Mouse (Mus musculus) lung, postnatal 0 days (tissue): ENCODE measurements around the gene Wasl. TPM values are rescaled to one million over a fixed set of nuclear protein-coding genes. Genes with fewer than 3 reads are reported as not detected.

Experiments used
- ATAC-seq: fragments of 200-750 bp; cut with Nextera tagmentation; 2 replicates; pipeline ENCODE4 v1.8.0; 2017; ENCODE audit warnings: moderate library complexity
- DNase-seq: peaks from one replicate; pipeline ENCODE4 v3.0.0-alpha.2; 2016; ENCODE audit warnings: low spot score
- H3K27ac ChIP-seq: fragments of 300-500 bp; sonication (generic); 2 replicates; pipeline ENCODE4 v1.5.1; 2014; ENCODE audit warnings: antibody characterized with exemption, mild to moderate bottlenecking, low read length, mixed read lengths
- H3K27me3 ChIP-seq: fragments of 300-500 bp; sonication (generic); replicated peaks from 2 replicates; pipeline ENCODE4 v1.6.1; 2014; ENCODE audit warnings: low read length, mixed read lengths; ENCODE audit not compliant: insufficient read depth
- H3K36me3 ChIP-seq: fragments of 300-500 bp; sonication (generic); 2 replicates; pipeline ENCODE4 v1.6.1; 2014; ENCODE audit warnings: low read length, mixed read lengths; ENCODE audit not compliant: insufficient read depth
- H3K4me1 ChIP-seq: fragments of 300-500 bp; sonication (generic); 2 replicates; pipeline ENCODE4 v1.6.1; 2014; ENCODE audit warnings: antibody characterized with exemption, low read depth, low read length, mixed read lengths; ENCODE audit not compliant: insufficient read depth
- H3K4me2 ChIP-seq: fragments of 300-500 bp; sonication (generic); replicated peaks from 2 replicates; pipeline ENCODE4 v1.6.1; 2014; ENCODE audit warnings: low read depth, mild to moderate bottlenecking, low read length, moderate library complexity, mixed read lengths
- H3K4me3 ChIP-seq: fragments of 300-500 bp; sonication (generic); 2 replicates; pipeline ENCODE4 v1.5.1; 2014; ENCODE audit warnings: low read depth, low read length
- H3K9ac ChIP-seq: fragments of 300-500 bp; sonication (generic); replicated peaks from 2 replicates; pipeline ENCODE4 v1.6.1; 2014; ENCODE audit warnings: low read depth, mild to moderate bottlenecking
- H3K9me3 ChIP-seq: fragments of 300-500 bp; sonication (generic); 2 replicates; pipeline ENCODE4 v1.6.1; 2016; ENCODE audit warnings: low read length, mixed read lengths
- CTCF ChIP-seq: IDR thresholded peaks from 2 replicates; pipeline ENCODE4 v1.5.1; 2016; ENCODE audit warnings: antibody characterized with exemption, mild to moderate bottlenecking
- EP300 ChIP-seq: IDR thresholded peaks from 2 replicates; pipeline ENCODE4 v1.6.1; 2016; ENCODE audit warnings: antibody characterized with exemption, mild to moderate bottlenecking, control low read depth
- WGBS: fragments of 180-500 bp; shearing (Covaris S2); extraction: QIAGEN DNeasy Blood & Tissue Kit; methylation state at CpG from one replicate; pipeline ENCODE4 v1.1.7; 2014; 5-methylcytosine and 5-hydroxymethylcytosine counted together
- polyA plus RNA-seq: library from polyadenylated mRNA; unstranded; fragments of >200 nt; fragmentation: Nextera tagmentation; extraction: Ambion mirVana; gene quantifications from 2 replicates; pipeline ENCODE4 v1.2.1, GENCODE M21; 2015

Wasl gene
- polyA plus RNA-seq, 1 experiment from 2014 or later, result 88.3 TPM

GRCm38 (mm10) chr6:24609531-24609930 is 55.3 kb downstream of the Wasl start:
- ATAC-seq (no peak), DNase-seq (no peak)
- H3K4me1 ChIP-seq, result no peaks in the 10 kb centered on the region
- H3K36me3 ChIP-seq, result no peaks in the 10 kb centered on the region; the same call in 1 of the 2 replicates
- H3K9me3 ChIP-seq, result no peaks in the 10 kb centered on the region
- no peaks in the 10 kb centered on the region for H3K27me3 ChIP-seq
- no peak overlapping the region for H3K4me3 ChIP-seq
- 45% methylated on average over 4 of the region's 4 CpGs for WGBS
- H3K27ac ChIP-seq, result no peak overlapping the region
- no peak for TF ChIP-seq CTCF
- no peak for TF ChIP-seq EP300
- no peak overlapping the region for H3K9ac ChIP-seq
- H3K4me2 ChIP-seq, result no peak overlapping the region

GRCm38 (mm10) chr6:24608682-24609081 is 56.1 kb downstream of the Wasl start:
- H3K9me3 ChIP-seq, result no peaks in the 10 kb centered on the region
- ATAC-seq (no peak), DNase-seq (no peak)
- H3K27ac ChIP-seq, result no peak overlapping the region
- H3K27me3 ChIP-seq, result no peaks in the 10 kb centered on the region
- no peak overlapping the region for H3K9ac ChIP-seq
- H3K4me1 ChIP-seq, result no peaks in the 10 kb centered on the region
- WGBS, result 85% methylated on average over 3 of the region's 3 CpGs
- H3K36me3 ChIP-seq, result no peaks in the 10 kb centered on the region; the same call in 1 of the 2 replicates
- no peak overlapping the region for H3K4me2 ChIP-seq
- TF ChIP-seq EP300 (no peak), CTCF (no peak)
- H3K4me3 ChIP-seq, result no peak overlapping the region

- WGBS, result 54% methylated on average over 4 of the region's 4 CpGs
- no peak overlapping the region for H3K4me2 ChIP-seq
Measured at GRCm38 (mm10) chr6:24608129-24608528, 56.7 kb downstream of the Wasl start.

GRCm38 (mm10) chr6:24607531-24607930 is 57.3 kb downstream of the Wasl start:
- 59% methylated on average over 15 of the region's 15 CpGs for WGBS
- H3K36me3 ChIP-seq, result no peaks in the 10 kb centered on the region
- DNase-seq, result no peak
- H3K4me2 ChIP-seq, result no peak overlapping the region
- no peaks in the 10 kb centered on the region for H3K9me3 ChIP-seq
- H3K9ac ChIP-seq, result no peak overlapping the region
- H3K27me3 ChIP-seq, result no peaks in the 10 kb centered on the region
- ATAC-seq, result no peak
- H3K4me1 ChIP-seq, result no peaks in the 10 kb centered on the region
- no peak overlapping the region for H3K27ac ChIP-seq
- no peak overlapping the region for H3K4me3 ChIP-seq
- TF ChIP-seq EP300 (no peak), CTCF (no peak)

More at GRCm38 (mm10) chr6:24608129-24608528, 56.7 kb downstream of the Wasl start:
- Histone ChIP-seq H3K36me3 (no peaks in the 10 kb centered on the region; the same call in 1 of the 2 replicates), H3K9me3 (no peaks in the 10 kb centered on the region), H3K27ac (no peak overlapping the region), H3K4me3 (no peak overlapping the region), H3K27me3 (no peaks in the 10 kb centered on the region), H3K9ac (no peak overlapping the region), H3K4me1 (no peaks in the 10 kb centered on the region)
- DNase-seq, result no peak
- ATAC-seq, result no peak
- TF ChIP-seq EP300 (no peak), CTCF (no peak)

- DNase-seq (no peak), ATAC-seq (no peak)
- TF ChIP-seq EP300 (no peak), CTCF (peak; percentile 16; the same call in 1 of the 2 replicates)
- no peaks in the 10 kb centered on the region for H3K27me3 ChIP-seq
- no peaks in the 10 kb centered on the region for H3K36me3 ChIP-seq
- no peaks in the 10 kb centered on the region for H3K9me3 ChIP-seq
- H3K27ac ChIP-seq, result no peak overlapping the region
- H3K9ac ChIP-seq, result no peak overlapping the region
- H3K4me3 ChIP-seq, result no peak overlapping the region
- H3K4me2 ChIP-seq, result no peak overlapping the region
- H3K4me1 ChIP-seq, result no peaks in the 10 kb centered on the region
- WGBS, result 68% methylated on average over 10 of the region's 10 CpGs
Measured at GRCm38 (mm10) chr6:24606512-24606911, 58.3 kb downstream of the Wasl start.

GRCm38 (mm10) chr6:24605631-24606030 is 59.2 kb downstream of the Wasl start:
- no peaks in the 10 kb centered on the region for H3K36me3 ChIP-seq
- no peak overlapping the region for H3K9ac ChIP-seq
- no peak overlapping the region for H3K4me2 ChIP-seq
- H3K4me1 ChIP-seq, result peaks cover 2% of the 10 kb centered on the region; the same call in 1 of the 2 replicates
- H3K27me3 ChIP-seq, result no peaks in the 10 kb centered on the region
- no peak for ATAC-seq
- 92% methylated on average over 8 of the region's 8 CpGs for WGBS
- no peak overlapping the region for H3K27ac ChIP-seq
- DNase-seq, result no peak
- TF ChIP-seq CTCF, result no peak
- H3K9me3 ChIP-seq, result no peaks in the 10 kb centered on the region
- H3K4me3 ChIP-seq, result no peak overlapping the region

GRCm38 (mm10) chr6:24604289-24604688 is 60.5 kb downstream of the Wasl start:
- TF ChIP-seq CTCF, result no peak
- TF ChIP-seq EP300, result no peak
- Histone ChIP-seq H3K4me1 (peaks cover 9% of the 10 kb centered on the region; the same call in 1 of the 2 replicates), H3K9me3 (no peaks in the 10 kb centered on the region), H3K27me3 (no peaks in the 10 kb centered on the region), H3K4me3 (no peak overlapping the region), H3K27ac (no peak overlapping the region), H3K36me3 (no peaks in the 10 kb centered on the region), H3K4me2 (no peak overlapping the region), H3K9ac (no peak overlapping the region)
- WGBS, result 96% methylated on average over 7 of the region's 7 CpGs
- DNase-seq (no peak), ATAC-seq (no peak)
